In the genomic region with DNA sequence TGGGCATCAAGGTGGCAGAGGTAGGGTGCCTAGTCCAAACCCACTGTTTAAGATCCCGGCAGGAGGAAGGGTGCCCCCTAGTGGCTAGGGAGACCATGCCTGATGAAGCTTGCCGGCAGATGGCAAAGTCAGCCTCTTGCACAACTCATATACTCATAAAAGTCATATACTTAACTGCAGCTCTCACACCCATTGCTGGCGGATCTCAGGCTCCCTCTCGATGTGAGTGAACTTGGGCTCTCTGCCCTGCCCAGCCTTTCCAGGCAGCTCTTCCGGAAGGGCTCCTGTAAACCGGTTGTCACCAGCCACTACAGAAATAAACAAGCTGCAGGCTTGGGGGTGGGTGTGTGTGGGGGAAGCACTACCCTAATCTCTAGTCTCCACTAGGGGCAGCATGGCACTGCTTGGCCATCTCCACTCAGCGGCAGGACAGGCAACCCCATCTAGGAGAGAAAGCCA, we compare ENCODE assay signal across 8 mouse cellular contexts. TPM values are rescaled to one million over a fixed set of nuclear protein-coding genes. Genes with fewer than 3 reads are reported as not detected.
DNase-seq lines count a peak whose midpoint lies in the region; ATAC-seq and TF ChIP-seq lines count a peak whose summit lies in the region.

No protein-coding gene starts in this region.

- peak in 1 of 2 experiments; percentile 35; a peak in 1 of 4 replicates for TF ChIP-seq POLR2A in MEL (IDR thresholded peaks at IDR 0.05; ENCODE audit: control insufficient read depth in 1 of 2, insufficient read depth in 1 of 2, low read depth in 1 of 2, low read length in 2 of 2, poor library complexity in 1 of 2)
- TF ChIP-seq POLR2A in cerebellum, adult 2 months (IDR thresholded peaks at IDR 0.05; ENCODE audit: borderline replicate concordance, insufficient read depth, low read length), result no peak

- no peaks in the 10 kb centered on the region for H3K9me3 ChIP-seq in MEL (replicated peaks; ENCODE audit: insufficient read depth, low read length)
- no peaks in the 10 kb centered on the region for H3K9me3 ChIP-seq in forebrain, postnatal 0 days (ENCODE audit: low read length)
- H3K9me3 ChIP-seq in lung, postnatal 0 days (ENCODE audit: low read length), result no peaks in the 10 kb centered on the region

- H3K4me1 ChIP-seq in MEL (ENCODE audit: control insufficient read depth in 1 of 2, insufficient read depth in 2 of 2, low read length in 2 of 2), result peaks cover 7 to 26% of the 10 kb centered on the region in 2 experiments; a peak in 3 of 4 replicates
- peaks cover 4% of the 10 kb centered on the region; the same call in 1 of the 2 replicates for H3K4me1 ChIP-seq in cerebellum, adult 2 months (ENCODE audit: control insufficient read depth, insufficient read depth, low read length)
- H3K4me1 ChIP-seq in forebrain, postnatal 0 days (ENCODE audit: insufficient read depth), result peaks cover 15% of the 10 kb centered on the region; the same call in 1 of the 2 replicates
- H3K4me1 ChIP-seq in lung, postnatal 0 days (ENCODE audit: insufficient read depth, low read depth, low read length), result peaks cover 6% of the 10 kb centered on the region; the same call in 1 of the 2 replicates

- H3K27ac ChIP-seq in MEL (ENCODE audit: control insufficient read depth, low read depth, low read length), result peak overlapping the region; percentile 72
- H3K27ac ChIP-seq in cerebellum, adult 2 months (ENCODE audit: insufficient read depth, low read length), result peak overlapping the region; percentile 69
- H3K27ac ChIP-seq in forebrain, postnatal 0 days (ENCODE audit: low read depth, low read length), result peak overlapping the region; percentile 78
- H3K27ac ChIP-seq in lung, postnatal 0 days (ENCODE audit: low read length), result peak overlapping the region; percentile 72

- peak; percentile 59 for TF ChIP-seq RAD21 in MEL (IDR thresholded peaks at IDR 0.05; ENCODE audit: low read depth, low read length)

- DNase-seq in MEL (ENCODE audit: low read depth, low spot score), result peak; percentile 94
- DNase-seq in cerebellum, adult 2 months, result peak; percentile 85 to 90
- DNase-seq in forebrain, postnatal 0 days, result peak; percentile 86
- DNase-seq in layer of hippocampus, adult 9-10 months (ENCODE audit: low spot score), result peak; percentile 79
- DNase-seq in lung, postnatal 0 days (ENCODE audit: low spot score), result peak; percentile 98
- DNase-seq in ovary, postnatal 14 days (ENCODE audit: low spot score), result peak; percentile 79
- DNase-seq in thymus, postnatal 14 days, result peak; percentile 91

- H3K36me3 ChIP-seq in MEL (ENCODE audit: control insufficient read depth in 1 of 2, insufficient read depth in 2 of 2, low read length in 2 of 2), result peaks cover 4 to 12% of the 10 kb centered on the region in 2 experiments
- no peaks in the 10 kb centered on the region for H3K36me3 ChIP-seq in forebrain, postnatal 0 days (ENCODE audit: insufficient read depth)
- H3K36me3 ChIP-seq in lung, postnatal 0 days (ENCODE audit: insufficient read depth, low read length), result no peaks in the 10 kb centered on the region

- peak overlapping the region; percentile 35 for H3K4me2 ChIP-seq in forebrain, postnatal 0 days (ENCODE audit: low read depth)
- H3K4me2 ChIP-seq in lung, postnatal 0 days (replicated peaks; ENCODE audit: low read depth, low read length), result peak overlapping the region; percentile 35

- WGBS in cerebellum, adult 2 months, result under 1% methylated on average over 7 of the region's 7 CpGs
- 1% methylated on average over 7 of the region's 7 CpGs for WGBS in forebrain, postnatal 0 days
- 0% methylated on average over 7 of the region's 7 CpGs for WGBS in lung, postnatal 0 days

- peak; percentile 72 to 96 (median 93) for TF ChIP-seq CTCF in MEL (IDR thresholded peaks at IDR 0.05 in 2 of 3, conservative IDR thresholded peaks at IDR 0.05 in 1 of 3; ENCODE audit: control insufficient read depth in 1 of 3, insufficient read depth in 1 of 3, low read depth in 2 of 3, low read length in 3 of 3, poor library complexity in 1 of 3, severe bottlenecking in 1 of 3)
- peak; percentile 85 for TF ChIP-seq CTCF in cerebellum, adult 2 months (IDR thresholded peaks at IDR 0.05; ENCODE audit: borderline replicate concordance, insufficient read depth, low read depth, low read length)
- TF ChIP-seq CTCF in forebrain, postnatal 0 days (IDR thresholded peaks at IDR 0.05; ENCODE audit: low read depth), result peak; percentile 72
- peak; percentile 78 for TF ChIP-seq CTCF in lung, postnatal 0 days (IDR thresholded peaks at IDR 0.05)

- peak overlapping the region; percentile 66 for H3K9ac ChIP-seq in MEL (ENCODE audit: control insufficient read depth, low read depth, low read length, poor library complexity, severe bottlenecking)
- 0 out of 2 replicates have a peak overlapping the region, but pooled peaks have one; percentile 26 for H3K9ac ChIP-seq in forebrain, postnatal 0 days
- H3K9ac ChIP-seq in lung, postnatal 0 days (replicated peaks; ENCODE audit: low read depth), result no peak overlapping the region

- peak overlapping the region; percentile 48 to 67 for H3K4me3 ChIP-seq in MEL (ENCODE audit: control insufficient read depth in 1 of 2, insufficient read depth in 1 of 2, low read depth in 2 of 2, low read length in 2 of 2)
- H3K4me3 ChIP-seq in cerebellum, adult 2 months (replicated peaks; ENCODE audit: insufficient read depth, low read depth, low read length), result peak overlapping the region; percentile 37
- H3K4me3 ChIP-seq in forebrain, postnatal 0 days (ENCODE audit: low read depth, low read length), result peak overlapping the region; percentile 11; the same call in 1 of the 2 replicates
- H3K4me3 ChIP-seq in lung, postnatal 0 days (ENCODE audit: low read depth, low read length), result no peak overlapping the region

- no peak; a peak in 1 of 4 replicates for TF ChIP-seq EP300 in MEL (IDR thresholded peaks at IDR 0.05; ENCODE audit: low read depth in 1 of 2, low read length in 2 of 2)
- peak; percentile 87; the same call in 1 of the 2 replicates for TF ChIP-seq EP300 in lung, postnatal 0 days (IDR thresholded peaks at IDR 0.05)

- peak; percentile 25 for ATAC-seq in forebrain, postnatal 0 days
- ATAC-seq in hematopoietic stem cell, adult 5-6 weeks (replicated peaks in 1 of 2; ENCODE audit: insufficient read depth in 1 of 2, low FRiP score in 2 of 2, low TSS enrichment in 1 of 2, low read depth in 1 of 2, poor library complexity in 2 of 2, severe bottlenecking in 2 of 2), result peak; percentile 38 to 51
- peak; percentile 57 for ATAC-seq in lung, postnatal 0 days

- peaks cover 13% of the 10 kb centered on the region for H3K79me2 ChIP-seq in MEL (ENCODE audit: control insufficient read depth, insufficient read depth, low read length, poor library complexity)

- no peaks in the 10 kb centered on the region for H3K27me3 ChIP-seq in MEL (ENCODE audit: control insufficient read depth in 1 of 2, insufficient read depth in 2 of 2, low read length in 2 of 2)
- H3K27me3 ChIP-seq in cerebellum, adult 2 months (ENCODE audit: control insufficient read depth, insufficient read depth, low read length), result no peaks in the 10 kb centered on the region
- no peaks in the 10 kb centered on the region for H3K27me3 ChIP-seq in forebrain, postnatal 0 days (ENCODE audit: insufficient read depth, low read length)
- H3K27me3 ChIP-seq in lung, postnatal 0 days (replicated peaks; ENCODE audit: insufficient read depth, low read length), result no peaks in the 10 kb centered on the region; the same call in 1 of the 2 replicates

RNA-seq across cellular contexts. Expression of gene Tubb4b, which starts 4.0 kb away (rescaled TPM):
- total RNA-seq in MEL (2012; rRNA removed), result 979 and 1,089 TPM in 2 replicates
- 1,000 to 10,000 TPM in 1 of 2 experiments, 100 to 1,000 TPM in 1; 183 to 1,037 TPM for polyA plus RNA-seq in MEL (2012; ENCODE audit: insufficient read depth in 1 of 2, insufficient read length in 2 of 2, low read depth in 1 of 2, low replicate concordance in 2 of 2, missing spikeins in 1 of 2)
- polyA plus RNA-seq in cerebellum, adult 2 months (2012; rRNA removed), result 647 and 663 TPM in 2 replicates
- total RNA-seq in forebrain, postnatal 0 days (2014; rRNA removed), result 553 and 579 TPM in 2 replicates
- 382 and 469 TPM in 2 replicates for polyA plus RNA-seq in forebrain, postnatal 0 days (2015; fragmentation: Nextera tagmentation; extraction: Ambion mirVana)
- 426 and 473 TPM in 2 replicates for total RNA-seq in hematopoietic stem cell, adult 5-6 weeks (2017)
- 344 and 386 TPM in 2 replicates for polyA plus RNA-seq in lung, postnatal 0 days (2015; fragmentation: Nextera tagmentation; extraction: Ambion mirVana)

RNA-seq across cellular contexts. Expression of gene Slc34a3, which starts 5.7 kb away (rescaled TPM):
- 0.04 TPM in 1 of 2 replicates, not detected in the other for total RNA-seq in MEL (2012; rRNA removed)
- under 1 TPM in 1 of 2 experiments, not detected in 1; 0.03 TPM for polyA plus RNA-seq in MEL (2012; ENCODE audit: insufficient read depth in 1 of 2, insufficient read length in 2 of 2, low read depth in 1 of 2, low replicate concordance in 2 of 2, missing spikeins in 1 of 2)
- 0.73 and 0.92 TPM in 2 replicates for polyA plus RNA-seq in cerebellum, adult 2 months (2012; rRNA removed)
- total RNA-seq in forebrain, postnatal 0 days (2014; rRNA removed), result not detected in 2 replicates
- not detected in 2 replicates for polyA plus RNA-seq in forebrain, postnatal 0 days (2015; fragmentation: Nextera tagmentation; extraction: Ambion mirVana)
- total RNA-seq in hematopoietic stem cell, adult 5-6 weeks (2017), result 0.81 TPM in 1 of 2 replicates, not detected in the other
- not detected in 2 replicates for polyA plus RNA-seq in lung, postnatal 0 days (2015; fragmentation: Nextera tagmentation; extraction: Ambion mirVana)

RNA-seq across cellular contexts. Expression of gene Rnf224, which starts 8.1 kb away (rescaled TPM):
- total RNA-seq in MEL (2012; rRNA removed), result not detected in 2 replicates
- polyA plus RNA-seq in MEL (2012; ENCODE audit: insufficient read depth in 1 of 2, insufficient read length in 2 of 2, low read depth in 1 of 2, low replicate concordance in 2 of 2, missing spikeins in 1 of 2), result under 1 TPM in 1 of 2 experiments, not detected in 1; 0.10 TPM
- not detected in 2 replicates for polyA plus RNA-seq in cerebellum, adult 2 months (2012; rRNA removed)
- not detected in 2 replicates for total RNA-seq in forebrain, postnatal 0 days (2014; rRNA removed)
- polyA plus RNA-seq in forebrain, postnatal 0 days (2015; fragmentation: Nextera tagmentation; extraction: Ambion mirVana), result not detected in 2 replicates
- total RNA-seq in hematopoietic stem cell, adult 5-6 weeks (2017), result not detected in 2 replicates
- polyA plus RNA-seq in lung, postnatal 0 days (2015; fragmentation: Nextera tagmentation; extraction: Ambion mirVana), result 0.10 TPM in 1 of 2 replicates, not detected in the other

RNA-seq across cellular contexts. Expression of gene Fam166a, which starts 9.9 kb away (rescaled TPM):
- total RNA-seq in MEL (2012; rRNA removed), result 1.1 TPM in 1 of 2 replicates, not detected in the other
- polyA plus RNA-seq in MEL (2012; ENCODE audit: insufficient read depth in 1 of 2, insufficient read length in 2 of 2, low read depth in 1 of 2, low replicate concordance in 2 of 2, missing spikeins in 1 of 2), result 10 to 100 TPM in 1 of 2 experiments, not detected in 1; 15.6 TPM
- polyA plus RNA-seq in cerebellum, adult 2 months (2012; rRNA removed), result 0.10 and 0.11 TPM in 2 replicates
- total RNA-seq in forebrain, postnatal 0 days (2014; rRNA removed), result not detected in 2 replicates
- polyA plus RNA-seq in forebrain, postnatal 0 days (2015; fragmentation: Nextera tagmentation; extraction: Ambion mirVana), result 0.94 TPM in 1 of 2 replicates, not detected in the other
- not detected in 2 replicates for total RNA-seq in hematopoietic stem cell, adult 5-6 weeks (2017)
- 0.32 and 0.98 TPM in 2 replicates for polyA plus RNA-seq in lung, postnatal 0 days (2015; fragmentation: Nextera tagmentation; extraction: Ambion mirVana)

RNA-seq across cellular contexts. Expression of gene Rnf208, which starts 13.6 kb away (rescaled TPM):
- 6.0 and 7.4 TPM in 2 replicates for total RNA-seq in MEL (2012; rRNA removed)
- 10 to 100 TPM in 1 of 2 experiments, not detected in 1; 21.8 TPM for polyA plus RNA-seq in MEL (2012; ENCODE audit: insufficient read depth in 1 of 2, insufficient read length in 2 of 2, low read depth in 1 of 2, low replicate concordance in 2 of 2, missing spikeins in 1 of 2)
- polyA plus RNA-seq in cerebellum, adult 2 months (2012; rRNA removed), result 423 and 427 TPM in 2 replicates
- 77.6 and 84.1 TPM in 2 replicates for total RNA-seq in forebrain, postnatal 0 days (2014; rRNA removed)
- polyA plus RNA-seq in forebrain, postnatal 0 days (2015; fragmentation: Nextera tagmentation; extraction: Ambion mirVana), result 193 and 205 TPM in 2 replicates
- total RNA-seq in hematopoietic stem cell, adult 5-6 weeks (2017), result 0.50 TPM in 1 of 2 replicates, not detected in the other
- 3.4 TPM in 2 replicates for polyA plus RNA-seq in lung, postnatal 0 days (2015; fragmentation: Nextera tagmentation; extraction: Ambion mirVana)
